In genomic region chr4:129788693-129789092, GRCm38 (mm10) we compare ENCODE assay signal across 11 mouse cellular contexts. TPM values are rescaled to one million over a fixed set of nuclear protein-coding genes. Genes with fewer than 3 reads are reported as not detected.
DNase-seq lines count a peak whose midpoint lies in the region; ATAC-seq and TF ChIP-seq lines count a peak whose summit lies in the region.
"Had no signal": no experiment of that assay in that cellular context is flagged by ENCODE, and none has a peak within 500 bp of the region (broad histone marks: within the 10 kb centered on the region; RNA-seq: fewer than 3 reads in every experiment).

No protein-coding gene starts in this region.

- TF ChIP-seq CTCF in gastrocnemius, adult 2 months (IDR thresholded peaks at IDR 0.05): no peak

- no peaks in the 10 kb centered on the region for H3K36me3 ChIP-seq in liver, embryonic 12.5 days
- H3K36me3 ChIP-seq: forebrain, embryonic 15.5 days; hindbrain, embryonic 10.5 days had no signal

- H3K27me3 ChIP-seq in liver, embryonic 12.5 days (replicated peaks): no peaks in the 10 kb centered on the region
- H3K27me3 ChIP-seq: forebrain, embryonic 15.5 days had no signal

- DNase-seq in gastrocnemius, adult 2 months: no peak
- no peak for DNase-seq in gastrocnemius, postnatal 14 days
- peak; percentile 40 for DNase-seq in liver
- no peak for DNase-seq in thymus, postnatal 4 days
- no peak for DNase-seq in embryo, embryonic 10.5 days (ENCODE audit: low spot score)

- H3K4me2 ChIP-seq in liver, embryonic 12.5 days: no peak overlapping the region
- H3K4me2 ChIP-seq: forebrain, embryonic 15.5 days; midbrain, embryonic 11.5 days had no signal

- no peak for ATAC-seq in liver, embryonic 12.5 days
- peak; percentile 81 for ATAC-seq in hematopoietic stem cell, adult 5-6 weeks (replicated peaks in 1 of 2; ENCODE audit: insufficient read depth in 1 of 2, low FRiP score in 2 of 2, low TSS enrichment in 1 of 2, low read depth in 1 of 2, poor library complexity in 2 of 2, severe bottlenecking in 2 of 2)
- peak; percentile 84 for ATAC-seq in monocyte, adult 5-6 weeks (replicated peaks; ENCODE audit: insufficient number of reproducible peaks, low FRiP score, low TSS enrichment, poor library complexity, severe bottlenecking)
- ATAC-seq: forebrain, embryonic 15.5 days had no signal

- WGBS in liver, embryonic 12.5 days (ENCODE audit: insufficient replicate concordance): 36% methylated on average over 8 of the region's 8 CpGs

- H3K4me1 ChIP-seq in liver, embryonic 12.5 days: peaks cover 24% of the 10 kb centered on the region

- H3K27ac ChIP-seq in gastrocnemius, adult 2 months: peak overlapping the region; percentile 35; the same call in 1 of the 2 replicates
- no peak overlapping the region for H3K27ac ChIP-seq in liver, embryonic 12.5 days
- H3K27ac ChIP-seq: forebrain, embryonic 15.5 days; hindbrain, embryonic 10.5 days had no signal

- intact Hi-C loops in gastrocnemius, adult 2 months (cut with DNase I): loop anchor here (5.0 kb wide), 2 partner anchors 49 to 299 kb away; no protein-coding TSS in a partner anchor
- intact Hi-C loops in gastrocnemius, postnatal 14 days (cut with DNase I; ENCODE audit: low total_unique reads): loop anchor here (10.0 kb wide), 2 partner anchors 56 to 84 kb away; no protein-coding TSS in a partner anchor

- no peak overlapping the region for H3K4me3 ChIP-seq in gastrocnemius, adult 2 months
- no peak overlapping the region for H3K4me3 ChIP-seq in liver, embryonic 12.5 days
- H3K4me3 ChIP-seq: forebrain, embryonic 15.5 days; hindbrain, embryonic 10.5 days had no signal

- no peaks in the 10 kb centered on the region for H3K9me3 ChIP-seq in liver, embryonic 12.5 days (replicated peaks)
- H3K9me3 ChIP-seq: forebrain, embryonic 15.5 days had no signal

- no peak overlapping the region for H3K9ac ChIP-seq in liver, embryonic 12.5 days
- H3K9ac ChIP-seq: forebrain, embryonic 15.5 days had no signal

RNA-seq across cellular contexts. Expression of gene Ptp4a2, which starts 22.3 kb away (rescaled TPM):
- total RNA-seq in gastrocnemius, adult 2 months (2021): 100 to 1,000 TPM; 569 to 658 TPM
- total RNA-seq in gastrocnemius, postnatal 14 days (2021): 100 to 1,000 TPM; 515 to 580 TPM
- 229 and 244 TPM in 2 replicates for polyA plus RNA-seq in liver, embryonic 12.5 days (2016; fragmentation: Nextera tagmentation; extraction: Ambion mirVana)
- total RNA-seq in hematopoietic stem cell, adult 5-6 weeks (2017): 413 and 530 TPM in 2 replicates
- 478 to 539 TPM (median 505 TPM) in 3 replicates for total RNA-seq in monocyte, adult 5-6 weeks (2017)

RNA-seq across cellular contexts. Expression of gene Khdrbs1, which starts 46.6 kb away (rescaled TPM):
- 10 to 100 TPM; 24.3 to 27.0 TPM for total RNA-seq in gastrocnemius, adult 2 months (2021)
- total RNA-seq in gastrocnemius, postnatal 14 days (2021): 10 to 100 TPM; 31.7 to 34.7 TPM
- 59.4 and 60.2 TPM in 2 replicates for polyA plus RNA-seq in liver, embryonic 12.5 days (2016; fragmentation: Nextera tagmentation; extraction: Ambion mirVana)
- 92.1 and 122 TPM in 2 replicates for total RNA-seq in hematopoietic stem cell, adult 5-6 weeks (2017)
- total RNA-seq in monocyte, adult 5-6 weeks (2017): 89.2 to 110 TPM (median 89.5 TPM) in 3 replicates
